Mouse (Mus musculus) gastrocnemius, postnatal 10 days (tissue): ENCODE results near the gene AA467197. TPM values are rescaled to one million over a fixed set of nuclear protein-coding genes. Genes with fewer than 3 reads are reported as not detected.
A peak's percentile ranks its signal among the peaks of the same experiment; 100 is the strongest.

ENCODE experiments used
- DNase-seq: peaks from one replicate; pipeline ENCODE4 v3.0.0; 2021; ENCODE audit warnings: mixed read lengths
- long read RNA-seq, 2 experiments: library from polyadenylated mRNA; stranded (forward); transcript quantifications; one replicate each; pipeline ENCODE4 v2.0.0; 2021
- total RNA-seq, 2 experiments: library from RNA; stranded (reverse); gene quantifications; 2 replicates each; pipeline ENCODE4 v1.2.3; 2021

Gene AA467197
- under 1 TPM in 1 of 2 experiments, not detected in 1; 0.34 TPM for total RNA-seq
- long read RNA-seq, experiment 1, result 0 reads
- long read RNA-seq, experiment 2, result 0 reads

- no peak for DNase-seq
Observed at GRCm38 (mm10) chr2:122636686-122637085, at the start of gene AA467197. Gene AA467197 (plus strand): TSS chr2:122636986.

- no peak for DNase-seq
Observed at GRCm38 (mm10) chr2:122587861-122588519, 48.8 kb upstream of the AA467197 start.

GRCm38 (mm10) chr2:122590351-122590750 is 46.4 kb upstream of the AA467197 start:
- no peak for DNase-seq

GRCm38 (mm10) chr2:122591213-122591612 is 45.6 kb upstream of the AA467197 start:
- no peak for DNase-seq

GRCm38 (mm10) chr2:122595461-122595860 is 41.3 kb upstream of the AA467197 start:
- DNase-seq, result no peak

GRCm38 (mm10) chr2:122599736-122600135 is 37.0 kb upstream of the AA467197 start:
- peak; percentile 13 for DNase-seq

GRCm38 (mm10) chr2:122601354-122601753 is 35.4 kb upstream of the AA467197 start:
- no peak for DNase-seq

GRCm38 (mm10) chr2:122605829-122606228 is 31.0 kb upstream of the AA467197 start:
- no peak for DNase-seq

- DNase-seq, result no peak
Observed at GRCm38 (mm10) chr2:122608820-122609219, 28.0 kb upstream of the AA467197 start.

- peak; percentile 77 for DNase-seq
Observed at GRCm38 (mm10) chr2:122610746-122611653, 25.8 kb upstream of the AA467197 start, which contains the start of gene Gatm. Gene Gatm (minus strand): TSS chr2:122611303.

- no peak for DNase-seq
Observed at GRCm38 (mm10) chr2:122611654-122611973, 25.2 kb upstream of the AA467197 start.

GRCm38 (mm10) chr2:122616237-122616636 is 20.5 kb upstream of the AA467197 start:
- no peak for DNase-seq

GRCm38 (mm10) chr2:122617792-122618191 is 19.0 kb upstream of the AA467197 start:
- no peak for DNase-seq

GRCm38 (mm10) chr2:122618719-122619118 is 18.1 kb upstream of the AA467197 start:
- DNase-seq, result no peak

GRCm38 (mm10) chr2:122621337-122622110 is 15.3 kb upstream of the AA467197 start:
- no peak for DNase-seq

GRCm38 (mm10) chr2:122625930-122626329 is 10.9 kb upstream of the AA467197 start:
- DNase-seq, result no peak

- DNase-seq, result peak; percentile 61
Observed at GRCm38 (mm10) chr2:122628976-122629375, 7.8 kb upstream of the AA467197 start.

- DNase-seq, result no peak
Observed at GRCm38 (mm10) chr2:122629871-122630270, 6.9 kb upstream of the AA467197 start.

- DNase-seq, result peak; percentile 85
Observed at GRCm38 (mm10) chr2:122630465-122631225, 6.1 kb upstream of the AA467197 start.

GRCm38 (mm10) chr2:122631226-122631801 is 5.5 kb upstream of the AA467197 start:
- peak; percentile 53 for DNase-seq

- peak; percentile 88 for DNase-seq
Observed at GRCm38 (mm10) chr2:122637526-122637997, 776 bp downstream of the AA467197 start.
